Mouse (Mus musculus) heart, postnatal 36 days (tissue): ENCODE measurements around the gene Hils1. TPM values are rescaled to one million over a fixed set of nuclear protein-coding genes. Genes with fewer than 3 reads are reported as not detected.

Experiments used
- total RNA-seq, 2 experiments: library from RNA; stranded (reverse); gene quantifications; 2 replicates each; pipeline ENCODE4 v1.2.3; 2021

The Hils1 gene
- total RNA-seq, 2 experiments from 2014 or later = not detected

Other genes with a start within 250 kb of the Hils1 start
- gene Cdc34b, start 225.8 kb upstream of the Hils1 start, total RNA-seq = 1 to 10 TPM; 1.1 to 1.2 TPM
- gene Tmem92, start 184.9 kb upstream of the Hils1 start, total RNA-seq = not detected
- 100 to 1,000 TPM; 144 to 156 TPM for gene Col1a1, start 31.4 kb upstream of the Hils1 start, total RNA-seq
- gene Sgca, start 8.7 kb downstream of the Hils1 start, total RNA-seq = 100 to 1,000 TPM; 185 to 189 TPM
- 10 to 100 TPM; 46.3 to 50.8 TPM for gene Ppp1r9b, start 23.4 kb downstream of the Hils1 start, total RNA-seq
- 1 to 10 TPM; 1.2 to 1.3 TPM for gene Samd14, start 42.3 kb downstream of the Hils1 start, total RNA-seq
- 100 to 1,000 TPM; 439 to 481 TPM for gene Pdk2, start 73.8 kb downstream of the Hils1 start, total RNA-seq
- 10 to 100 TPM; 11.2 to 11.4 TPM for gene Itga3, start 109.2 kb downstream of the Hils1 start, total RNA-seq
- gene Dlx3, start 152.5 kb downstream of the Hils1 start, total RNA-seq = not detected
- not detected for gene Dlx4, start 178.7 kb downstream of the Hils1 start, total RNA-seq